Mouse (Mus musculus): Measurements from ENCODE around the gene Mas1.
A peak's percentile ranks its signal among the peaks of the same experiment; 100 is the strongest.

Mas1 gene

GRCm38 (mm10) chr17:12872275-12873028, 4.5 kb upstream of the Mas1 start:
- no peak for DNase-seq

DNA sequence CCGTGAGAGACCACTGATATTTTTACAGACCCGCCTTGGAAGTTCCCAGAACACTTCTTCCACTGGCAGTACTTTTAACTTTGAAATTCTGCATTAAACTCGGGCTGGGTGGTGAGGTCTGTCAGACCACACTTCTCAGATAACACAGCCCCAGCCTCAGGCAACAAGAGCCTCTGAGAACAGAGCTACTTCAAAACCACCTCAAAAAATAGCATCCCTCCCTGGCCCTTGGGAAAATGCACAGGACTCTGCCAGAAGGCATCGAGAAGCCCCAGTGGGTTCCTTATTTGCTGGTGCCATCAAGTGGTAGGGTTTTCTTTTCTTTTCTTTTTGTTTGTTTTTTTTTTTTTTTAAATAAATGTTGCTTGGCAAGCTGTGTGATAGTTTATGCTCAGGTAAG, 697 bp upstream of the Mas1 start:
- no peak for DNase-seq

- no peak for DNase-seq
Measured at GRCm38 (mm10) chr17:12866853-12867252, 1.1 kb downstream of the Mas1 start.

- DNase-seq: no peak
Measured at GRCm38 (mm10) chr17:12865407-12865806, 2.5 kb downstream of the Mas1 start.

- DNase-seq: no peak
Measured at GRCm38 (mm10) chr17:12864111-12864510, 3.8 kb downstream of the Mas1 start.

DNA sequence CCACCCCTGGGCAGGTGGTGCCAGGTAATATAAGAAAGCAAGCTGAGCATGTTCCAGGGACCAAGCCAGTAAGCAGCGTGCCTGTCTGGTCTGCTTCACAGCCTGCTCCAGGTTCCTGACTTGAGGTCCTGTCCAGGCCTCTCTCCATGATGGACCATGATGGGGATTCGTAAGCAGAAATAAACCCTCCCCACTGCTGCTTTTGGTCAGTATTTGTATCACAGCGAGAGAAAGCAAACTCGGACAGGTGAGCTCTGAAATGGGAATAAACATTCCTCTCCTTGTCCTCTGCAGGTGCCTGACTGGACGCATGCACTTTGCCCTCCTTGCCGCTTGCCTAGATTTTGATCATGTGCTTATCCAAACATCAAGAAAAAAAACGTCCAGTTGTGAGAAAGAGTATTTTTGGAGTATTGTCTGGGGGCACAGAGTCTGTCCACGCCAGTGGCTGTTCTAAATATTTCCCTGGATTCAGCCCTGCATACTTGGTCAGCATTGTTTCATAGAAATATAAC, 8.9 kb downstream of the Mas1 start:
- no peak for DNase-seq

DNA sequence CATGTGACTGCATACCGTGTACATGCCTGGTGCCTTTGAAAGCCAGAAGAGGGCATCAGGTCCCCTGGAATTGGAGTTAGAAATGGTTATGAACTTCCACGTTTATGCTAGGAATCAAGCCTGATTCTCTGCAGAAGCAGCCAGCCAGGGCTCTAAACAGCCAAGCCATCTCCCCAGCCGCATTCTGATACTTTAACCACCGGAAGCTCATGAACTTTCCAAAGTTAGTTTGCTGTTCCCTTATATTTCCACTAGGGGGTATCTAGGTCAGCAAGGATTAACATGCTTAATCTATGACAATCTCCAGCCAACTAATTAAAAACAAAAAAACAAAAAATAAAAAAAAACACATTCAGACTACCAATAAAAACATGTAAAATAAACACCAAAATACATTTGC, 9.9 kb downstream of the Mas1 start:
- no peak for DNase-seq

DNA sequence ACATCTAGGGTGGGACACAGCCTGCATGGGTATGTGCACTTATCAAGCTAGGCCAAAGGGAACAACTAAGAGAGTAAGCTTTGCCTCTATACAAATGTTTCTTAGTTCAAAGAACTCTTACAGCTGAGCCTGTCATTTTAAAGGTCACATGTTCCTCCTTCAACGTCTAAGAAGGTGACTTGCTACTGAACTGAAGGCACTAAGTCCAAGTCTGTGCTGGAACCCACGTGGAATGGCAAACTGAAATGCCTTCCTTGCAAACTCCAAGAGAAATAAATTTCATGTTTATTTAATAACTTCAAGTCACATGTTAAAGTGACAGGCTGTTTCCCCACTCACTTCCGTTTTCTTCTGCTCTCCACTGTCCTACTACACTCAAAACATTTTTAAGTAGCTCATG, 10.5 kb downstream of the Mas1 start:
- DNase-seq: no peak

DNA sequence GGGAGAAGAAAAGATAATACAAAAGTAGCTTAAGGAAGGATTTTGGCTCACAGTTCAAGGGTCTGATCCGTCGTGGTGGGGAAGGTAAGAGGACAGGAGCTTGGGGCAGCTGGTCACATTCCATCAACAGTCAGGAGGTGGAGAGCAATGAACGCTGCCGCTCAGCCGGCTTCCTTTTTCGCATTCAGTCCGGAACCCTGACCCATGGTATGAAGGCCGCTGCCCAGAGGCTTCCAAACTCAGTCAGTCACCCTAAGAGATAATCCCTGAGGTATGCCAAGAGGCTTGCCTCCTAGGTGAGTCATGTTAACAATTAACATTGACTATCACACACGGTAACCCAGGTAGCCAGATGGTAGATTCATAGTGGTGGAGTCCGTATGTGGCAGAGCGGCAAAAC, 13.6 kb downstream of the Mas1 start:
- no peak for DNase-seq

DNA sequence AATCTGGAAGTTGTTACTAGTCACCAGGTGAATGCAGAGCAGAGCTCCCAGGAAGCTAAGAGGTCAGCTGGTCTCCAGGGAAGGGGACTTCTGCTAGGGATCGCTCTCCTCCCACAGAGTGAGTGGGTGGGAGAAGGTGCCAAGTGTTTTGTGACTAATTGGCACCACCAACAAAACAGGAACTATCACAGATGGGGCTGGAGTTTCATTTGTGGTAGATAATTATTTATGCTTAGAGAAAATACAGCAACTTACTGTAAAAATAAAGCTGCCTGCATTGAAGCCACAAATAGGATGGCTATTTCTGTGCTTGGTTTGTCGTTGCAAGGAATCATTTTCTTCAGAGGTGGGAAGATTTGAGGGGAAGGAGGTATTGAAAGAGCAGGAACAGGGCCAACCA, 14.1 kb downstream of the Mas1 start:
- DNase-seq: no peak

DNA sequence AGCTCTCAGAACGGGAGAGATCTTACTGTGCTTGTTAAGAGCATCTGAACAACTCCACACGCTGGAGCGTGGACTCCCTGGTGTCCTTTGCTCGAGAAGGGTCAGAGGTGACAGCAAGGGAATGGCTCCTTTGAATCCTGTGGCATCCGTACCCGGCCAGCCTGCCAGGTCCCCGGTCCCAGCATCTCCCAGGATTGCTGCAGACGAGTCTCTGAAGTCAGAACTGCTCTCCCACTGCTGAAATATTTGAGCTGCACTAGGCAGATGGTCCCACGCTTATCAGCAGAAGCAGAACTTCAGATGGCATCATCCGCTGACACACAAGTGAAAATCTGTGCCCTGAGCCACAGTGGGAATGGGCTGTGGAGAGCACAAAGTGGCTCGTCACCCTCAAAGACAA, 16.3 kb downstream of the Mas1 start:
- no peak for DNase-seq

GRCm38 (mm10) chr17:12849778-12850382, 18.1 kb downstream of the Mas1 start:
- DNase-seq: no peak

DNA sequence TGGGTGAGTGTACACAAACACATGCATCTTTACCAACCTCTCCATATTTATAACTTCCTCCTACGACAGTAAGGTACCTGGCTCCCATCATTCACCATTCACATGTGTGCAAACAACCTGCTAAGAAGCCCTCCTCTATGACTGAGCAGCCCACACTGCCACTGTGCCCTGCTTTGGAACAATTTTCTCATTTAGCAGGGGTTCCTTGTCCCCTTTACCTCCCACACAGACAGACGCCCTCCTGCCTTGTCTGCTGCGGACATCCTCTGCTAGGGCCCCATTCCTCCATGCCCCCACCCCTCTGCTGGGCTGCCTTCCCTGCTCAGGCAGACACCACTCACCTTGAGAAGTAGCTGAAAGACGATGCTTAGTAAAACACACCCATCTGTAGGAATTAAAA, 20.2 kb downstream of the Mas1 start:
- DNase-seq: no peak

DNA sequence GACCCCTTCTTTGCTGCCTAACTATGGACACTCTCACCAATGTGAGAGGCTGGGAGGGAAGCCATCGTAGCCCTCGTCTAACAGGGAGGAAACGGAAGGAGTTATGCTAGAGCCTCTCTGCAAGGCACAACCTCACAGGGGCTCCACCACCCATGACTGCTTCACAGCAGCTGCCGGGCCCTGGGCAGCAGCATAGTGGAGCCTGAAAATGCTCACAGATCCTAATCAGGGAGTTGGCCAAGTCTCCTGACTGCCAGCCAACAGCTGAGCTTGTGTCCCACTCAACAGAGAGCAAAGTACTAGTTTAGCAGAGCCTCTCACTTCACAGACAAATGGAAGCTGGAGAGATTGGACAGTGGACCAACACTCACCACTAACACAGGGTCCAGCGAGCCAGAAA, 21.5 kb downstream of the Mas1 start:
- DNase-seq: peak in 1 of 2 experiments; percentile 31

GRCm38 (mm10) chr17:12845862-12846261, 22.1 kb downstream of the Mas1 start:
- DNase-seq: no peak

- no peak for DNase-seq
Measured at GRCm38 (mm10) chr17:12844540-12844939, 23.4 kb downstream of the Mas1 start.

- DNase-seq: no peak
Measured at GRCm38 (mm10) chr17:12843826-12844225, 24.1 kb downstream of the Mas1 start.

DNA sequence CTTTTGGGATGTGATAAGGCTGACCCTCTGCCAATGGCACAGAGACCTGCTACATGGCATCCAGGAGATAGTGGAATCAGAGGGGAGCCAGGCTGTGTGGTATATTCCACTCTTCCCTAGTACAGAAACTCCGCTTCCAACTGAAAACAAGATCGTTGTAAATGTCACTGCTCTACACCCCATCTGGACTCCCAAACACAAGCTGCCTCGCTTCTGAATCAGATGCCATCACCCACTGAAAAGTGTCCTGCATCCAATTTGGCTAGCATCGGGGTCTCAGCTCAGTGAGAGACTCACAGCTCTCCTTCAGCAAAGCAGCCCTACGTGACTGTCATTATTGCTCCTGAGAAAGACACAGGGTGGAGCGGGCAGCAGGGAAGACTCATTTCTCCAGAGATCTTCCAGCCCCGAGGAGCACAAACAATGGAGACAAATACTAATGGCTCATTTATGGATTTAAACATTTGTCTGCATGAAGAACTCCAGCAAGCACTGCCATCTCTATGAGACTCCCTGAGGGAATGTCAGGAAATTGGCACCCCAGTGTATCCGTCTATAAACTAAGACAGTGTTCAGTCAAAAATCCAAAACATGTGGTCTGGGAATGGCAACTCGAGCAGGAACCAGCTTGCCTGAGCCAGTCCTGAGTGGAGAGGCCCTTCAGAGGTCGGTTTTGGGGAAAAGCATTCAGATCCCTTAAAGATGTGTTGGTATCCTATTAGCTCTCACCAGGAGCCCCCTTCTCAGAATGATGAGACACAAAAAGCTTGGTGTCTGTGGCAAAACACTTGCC, 28.3 kb downstream of the Mas1 start:
- no peak for DNase-seq

DNA sequence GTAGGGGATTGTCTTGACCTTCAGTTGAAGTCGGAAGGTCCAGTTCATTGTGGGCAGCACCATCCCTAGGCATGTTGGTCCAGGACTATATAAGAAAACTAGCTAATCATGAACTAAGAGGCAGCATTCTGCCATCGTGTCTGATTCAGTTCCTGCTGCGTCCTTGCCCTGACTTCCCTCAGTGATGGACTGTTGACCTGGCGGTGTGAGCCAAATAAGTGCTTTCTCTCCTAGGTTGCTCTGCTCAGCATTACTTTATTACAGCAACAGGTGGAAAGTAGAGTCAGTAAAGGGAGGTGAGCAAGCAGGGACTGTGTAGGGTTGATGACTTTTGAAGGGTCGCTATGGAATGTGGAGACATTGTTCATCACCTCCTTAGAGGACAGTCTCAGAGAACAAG, 32.2 kb downstream of the Mas1 start:
- no peak for DNase-seq

- no peak for DNase-seq
Measured at GRCm38 (mm10) chr17:12834826-12835225, 33.1 kb downstream of the Mas1 start.

- DNase-seq: no peak
Measured at GRCm38 (mm10) chr17:12834317-12834716, 33.6 kb downstream of the Mas1 start.

- DNase-seq: no peak
Measured at GRCm38 (mm10) chr17:12832657-12833056, 35.3 kb downstream of the Mas1 start.

DNA sequence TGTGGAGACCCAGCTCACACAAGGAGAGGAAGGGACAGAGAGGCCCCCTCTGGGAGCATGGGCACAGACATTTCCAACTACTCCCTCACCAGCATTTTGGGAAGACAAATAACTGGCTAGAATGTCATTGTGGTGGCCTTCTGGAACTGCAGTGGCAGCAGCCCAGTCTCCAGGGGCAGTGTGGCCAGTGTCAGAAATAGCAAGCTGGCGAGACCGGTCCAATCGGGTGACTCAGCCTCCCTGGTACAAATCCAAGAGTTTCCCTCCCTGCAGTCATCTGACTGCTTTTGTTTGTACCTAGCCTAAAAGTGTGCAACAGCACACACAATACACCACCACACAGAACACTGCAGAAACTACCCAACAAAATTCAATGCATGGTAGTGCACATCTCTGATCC, 35.7 kb downstream of the Mas1 start:
- DNase-seq: no peak

DNA sequence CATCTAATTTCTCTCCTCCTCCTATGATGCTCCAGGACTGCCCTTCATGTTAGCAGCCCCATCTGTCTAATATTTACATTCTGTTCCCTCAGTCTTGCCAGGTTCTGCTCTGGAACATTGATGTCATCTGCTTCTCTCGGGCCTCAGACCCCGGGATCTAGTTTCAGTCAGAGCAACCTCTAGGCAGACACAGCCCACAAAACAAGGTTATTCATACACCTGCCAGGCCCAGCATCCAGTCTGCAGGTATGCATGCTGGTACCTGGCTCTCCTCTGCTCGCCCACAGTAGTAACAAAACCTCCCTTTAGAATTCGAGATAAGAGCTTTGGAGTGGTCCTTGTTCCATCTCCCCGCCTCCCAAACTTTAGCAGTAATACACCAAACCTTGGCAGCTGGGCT, 37.6 kb downstream of the Mas1 start:
- no peak for DNase-seq

All from lung, postnatal 4 days (tissue).